Mouse (Mus musculus) midbrain, embryonic 12.5 days (tissue): ENCODE data around the gene Slc22a15. TPM values are rescaled to one million over a fixed set of nuclear protein-coding genes. Genes with fewer than 3 reads are reported as not detected.

Experiments
- ATAC-seq: fragments of 200-750 bp; cut with Nextera tagmentation; 2 replicates; pipeline ENCODE4 v1.8.0; 2017; ENCODE audit warnings: low read depth, moderate TSS enrichment, moderate library complexity; ENCODE audit not compliant: low FRiP score
- H3K27ac ChIP-seq: fragments of 300-500 bp; sonication (generic); replicated peaks from 2 replicates; pipeline ENCODE4 v1.5.1; 2016; ENCODE audit warnings: mild to moderate bottlenecking
- H3K27me3 ChIP-seq: fragments of 300-500 bp; sonication (generic); 2 replicates; pipeline ENCODE4 v1.6.1; 2016; ENCODE audit warnings: mild to moderate bottlenecking
- H3K36me3 ChIP-seq: fragments of 300-500 bp; sonication (generic); 2 replicates; pipeline ENCODE4 v1.6.1; 2016
- H3K4me1 ChIP-seq: fragments of 300-500 bp; sonication (generic); 2 replicates; pipeline ENCODE4 v1.6.1; 2016
- H3K4me2 ChIP-seq: fragments of 300-500 bp; sonication (generic); replicated peaks from 2 replicates; pipeline ENCODE4 v1.6.1; 2016; ENCODE audit warnings: mild to moderate bottlenecking, moderate library complexity
- H3K4me3 ChIP-seq: fragments of 300-500 bp; sonication (generic); 2 replicates; pipeline ENCODE4 v1.5.1; 2016; ENCODE audit warnings: mild to moderate bottlenecking
- H3K9ac ChIP-seq: fragments of 300-500 bp; sonication (generic); replicated peaks from 2 replicates; pipeline ENCODE4 v1.6.1; 2016; ENCODE audit warnings: mild to moderate bottlenecking, moderate library complexity
- H3K9me3 ChIP-seq: fragments of 300-500 bp; sonication (generic); 2 replicates; pipeline ENCODE4 v1.6.1; 2016; ENCODE audit warnings: mild to moderate bottlenecking
- WGBS: fragments of 180-500 bp; shearing (Covaris S2); methylation state at CpG from one replicate; pipeline ENCODE4 v1.1.7; 2016; 5-methylcytosine and 5-hydroxymethylcytosine counted together
- polyA plus RNA-seq: library from polyadenylated mRNA; unstranded; fragments of >200 nt; fragmentation: Nextera tagmentation; extraction: Ambion mirVana; gene quantifications from 2 replicates; pipeline ENCODE4 v1.2.1, GENCODE M21; 2016

The Slc22a15 gene
- polyA plus RNA-seq, 1 experiment from 2014 or later = 8.2 TPM

GRCm38 (mm10) chr3:101883902-101884301 lies 40.4 kb downstream of the Slc22a15 start:
- no peaks in the 10 kb centered on the region; the same call in 1 of the 2 replicates for H3K4me1 ChIP-seq
- no peak overlapping the region for H3K27ac ChIP-seq
- H3K9me3 ChIP-seq = no peaks in the 10 kb centered on the region
- H3K27me3 ChIP-seq = no peaks in the 10 kb centered on the region
- no peak overlapping the region for H3K4me2 ChIP-seq
- 84% methylated on average over 3 of the region's 3 CpGs for WGBS
- ATAC-seq = no peak
- 0 out of 2 replicates have a peak, but pooled peaks cover 2% of the 10 kb centered on the region for H3K36me3 ChIP-seq
- no peak overlapping the region for H3K4me3 ChIP-seq
- H3K9ac ChIP-seq = no peak overlapping the region

GRCm38 (mm10) chr3:101881721-101882120 lies 42.5 kb downstream of the Slc22a15 start:
- H3K36me3 ChIP-seq = 0 out of 2 replicates have a peak, but pooled peaks cover 8% of the 10 kb centered on the region
- ATAC-seq = no peak
- no peak overlapping the region for H3K4me3 ChIP-seq
- peaks cover 2% of the 10 kb centered on the region; the same call in 1 of the 2 replicates for H3K27me3 ChIP-seq
- no peaks in the 10 kb centered on the region for H3K9me3 ChIP-seq
- H3K4me1 ChIP-seq = peaks cover 3% of the 10 kb centered on the region; the same call in 1 of the 2 replicates
- H3K9ac ChIP-seq = no peak overlapping the region
- 80% methylated on average over 9 of the region's 9 CpGs for whole genome bisulfite sequencing
- H3K27ac ChIP-seq = no peak overlapping the region
- no peak overlapping the region for H3K4me2 ChIP-seq

GRCm38 (mm10) chr3:101880818-101881217 lies 43.4 kb downstream of the Slc22a15 start:
- 81% methylated on average over 6 of the region's 6 CpGs for WGBS
- H3K9ac ChIP-seq = no peak overlapping the region

GRCm38 (mm10) chr3:101878136-101878535 lies 46.1 kb downstream of the Slc22a15 start:
- Histone ChIP-seq H3K27ac (no peak overlapping the region), H3K27me3 (peaks cover 5% of the 10 kb centered on the region; the same call in 1 of the 2 replicates), H3K4me2 (no peak overlapping the region), H3K9ac (no peak overlapping the region), H3K36me3 (0 out of 2 replicates have a peak, but pooled peaks cover 9% of the 10 kb centered on the region), H3K9me3 (no peaks in the 10 kb centered on the region), H3K4me3 (no peak overlapping the region), H3K4me1 (peaks cover 14% of the 10 kb centered on the region)
- WGBS = 12% methylated on average over 5 of the region's 5 CpGs
- ATAC-seq = no peak

More at GRCm38 (mm10) chr3:101880818-101881217, 43.4 kb downstream of the Slc22a15 start:
- H3K4me1 ChIP-seq = peaks cover 4% of the 10 kb centered on the region; the same call in 1 of the 2 replicates
- 0 out of 2 replicates have a peak, but pooled peaks cover 9% of the 10 kb centered on the region for H3K36me3 ChIP-seq
- H3K4me2 ChIP-seq = no peak overlapping the region
- H3K27me3 ChIP-seq = peaks cover 5% of the 10 kb centered on the region; the same call in 1 of the 2 replicates
- no peak overlapping the region for H3K27ac ChIP-seq
- no peak for ATAC-seq
- no peak overlapping the region for H3K4me3 ChIP-seq
- H3K9me3 ChIP-seq = no peaks in the 10 kb centered on the region

GRCm38 (mm10) chr3:101876459-101877285 lies 47.6 kb downstream of the Slc22a15 start:
- 72% methylated on average over 7 of the region's 7 CpGs for WGBS
- Histone ChIP-seq H3K27ac (no peak overlapping the region), H3K4me2 (no peak overlapping the region), H3K36me3 (0 out of 2 replicates have a peak, but pooled peaks cover 12% of the 10 kb centered on the region), H3K27me3 (peaks cover 5% of the 10 kb centered on the region; the same call in 1 of the 2 replicates), H3K4me1 (peaks cover 14% of the 10 kb centered on the region), H3K4me3 (no peak overlapping the region), H3K9me3 (no peaks in the 10 kb centered on the region), H3K9ac (no peak overlapping the region)
- ATAC-seq = no peak

- Histone ChIP-seq H3K27me3 (peaks cover 5% of the 10 kb centered on the region; the same call in 1 of the 2 replicates), H3K4me2 (no peak overlapping the region), H3K4me1 (peaks cover 14% of the 10 kb centered on the region), H3K9me3 (no peaks in the 10 kb centered on the region), H3K27ac (peak overlapping the region; percentile 35; the same call in 1 of the 2 replicates), H3K4me3 (no peak overlapping the region), H3K9ac (no peak overlapping the region), H3K36me3 (0 out of 2 replicates have a peak, but pooled peaks cover 12% of the 10 kb centered on the region)
- WGBS = 53% methylated on average over 10 of the region's 10 CpGs
- ATAC-seq = no peak
These were observed 48.9 kb downstream of the Slc22a15 start for GRCm38 (mm10) chr3:101875258-101875920.

- no peak overlapping the region for H3K27ac ChIP-seq
- no peaks in the 10 kb centered on the region for H3K9me3 ChIP-seq
- 0 out of 2 replicates have a peak, but pooled peaks cover 9% of the 10 kb centered on the region for H3K36me3 ChIP-seq
- no peak overlapping the region for H3K9ac ChIP-seq
- WGBS = 87% methylated on average over 7 of the region's 7 CpGs
- H3K4me3 ChIP-seq = no peak overlapping the region
- no peak for ATAC-seq
- H3K4me2 ChIP-seq = no peak overlapping the region
- H3K4me1 ChIP-seq = peaks cover 12% of the 10 kb centered on the region
- H3K27me3 ChIP-seq = peaks cover 5% of the 10 kb centered on the region; the same call in 1 of the 2 replicates
These were observed 51.1 kb downstream of the Slc22a15 start for GRCm38 (mm10) chr3:101873061-101873675.

GRCm38 (mm10) chr3:101871951-101872350 lies 52.3 kb downstream of the Slc22a15 start:
- Histone ChIP-seq H3K4me3 (no peak overlapping the region), H3K36me3 (0 out of 2 replicates have a peak, but pooled peaks cover 6% of the 10 kb centered on the region), H3K27ac (no peak overlapping the region), H3K4me1 (peaks cover 10% of the 10 kb centered on the region; the same call in 1 of the 2 replicates), H3K4me2 (no peak overlapping the region), H3K9me3 (no peaks in the 10 kb centered on the region), H3K9ac (no peak overlapping the region), H3K27me3 (peaks cover 5% of the 10 kb centered on the region; the same call in 1 of the 2 replicates)
- WGBS = 91% methylated on average over 9 of the region's 9 CpGs
- ATAC-seq = no peak

GRCm38 (mm10) chr3:101867001-101867421 lies 57.2 kb downstream of the Slc22a15 start:
- Histone ChIP-seq H3K27ac (no peak overlapping the region), H3K4me3 (no peak overlapping the region), H3K36me3 (peaks cover 9% of the 10 kb centered on the region), H3K9me3 (no peaks in the 10 kb centered on the region), H3K27me3 (no peaks in the 10 kb centered on the region), H3K9ac (no peak overlapping the region), H3K4me1 (no peaks in the 10 kb centered on the region), H3K4me2 (no peak overlapping the region)
- ATAC-seq = no peak
- 75% methylated on average over 4 of the region's 4 CpGs for WGBS

GRCm38 (mm10) chr3:101861856-101862255 lies 62.4 kb downstream of the Slc22a15 start:
- 92% methylated on average over 3 of the region's 3 CpGs for WGBS
- peaks cover 7% of the 10 kb centered on the region for H3K4me1 ChIP-seq
- no peaks in the 10 kb centered on the region for H3K27me3 ChIP-seq
- no peak overlapping the region for H3K9ac ChIP-seq
- ATAC-seq = no peak
- no peak overlapping the region for H3K4me3 ChIP-seq
- H3K27ac ChIP-seq = no peak overlapping the region
- H3K4me2 ChIP-seq = no peak overlapping the region
- H3K9me3 ChIP-seq = no peaks in the 10 kb centered on the region
- peaks cover 12% of the 10 kb centered on the region for H3K36me3 ChIP-seq

- Histone ChIP-seq H3K36me3 (peaks cover 12% of the 10 kb centered on the region), H3K4me2 (no peak overlapping the region), H3K9me3 (no peaks in the 10 kb centered on the region), H3K9ac (no peak overlapping the region), H3K4me1 (peaks cover 7% of the 10 kb centered on the region), H3K27ac (no peak overlapping the region), H3K27me3 (no peaks in the 10 kb centered on the region), H3K4me3 (no peak overlapping the region)
- 82% methylated on average over 7 of the region's 7 CpGs for WGBS
- no peak for ATAC-seq
These were observed 64.1 kb downstream of the Slc22a15 start for GRCm38 (mm10) chr3:101860151-101860550.
